Mouse (Mus musculus): ENCODE data around the gene Grip2. TPM values are rescaled to one million over a fixed set of nuclear protein-coding genes. Genes with fewer than 3 reads are reported as not detected.

Gene Grip2
- total RNA-seq, 2 experiments from 2014 or later, result 9.6 to 10.6 TPM

Other genes starting within 250 kb of the Grip2 start
- gene Slc6a6, start 143.2 kb downstream of the Grip2 start, total RNA-seq (2021), result 100 to 1,000 TPM; 177 to 193 TPM
- gene Ccdc174, start 50.8 kb upstream of the Grip2 start, total RNA-seq (2021), result 10 to 100 TPM; 22.1 to 23.2 TPM
- 1 to 10 TPM; 1.8 to 2.0 TPM for gene 4930590J08Rik, start 75.6 kb upstream of the Grip2 start, total RNA-seq (2021)
- 1 to 10 TPM; 9.0 to 9.6 TPM for gene Fgd5, start 151.6 kb upstream of the Grip2 start, total RNA-seq (2021)